Mouse (Mus musculus) cortical plate, adult 2 months (tissue): ENCODE results near the gene Tnfaip8l3.

ENCODE experiments used
- CTCF ChIP-seq: fragments of 200-500 bp; IDR thresholded peaks from 2 replicates; pipeline ENCODE4 v1.5.1; 2011; ENCODE audit warnings: mild to moderate bottlenecking, control low read depth, low read length; ENCODE audit not compliant: insufficient read depth; ENCODE audit errors: extremely low read depth
- POLR2A ChIP-seq: fragments of 200-500 bp; IDR thresholded peaks from 2 replicates; pipeline ENCODE4 v1.6.1; 2011; ENCODE audit warnings: mild to moderate bottlenecking, low read length, control low read depth; ENCODE audit not compliant: insufficient read depth; ENCODE audit errors: extremely low read depth

DNA sequence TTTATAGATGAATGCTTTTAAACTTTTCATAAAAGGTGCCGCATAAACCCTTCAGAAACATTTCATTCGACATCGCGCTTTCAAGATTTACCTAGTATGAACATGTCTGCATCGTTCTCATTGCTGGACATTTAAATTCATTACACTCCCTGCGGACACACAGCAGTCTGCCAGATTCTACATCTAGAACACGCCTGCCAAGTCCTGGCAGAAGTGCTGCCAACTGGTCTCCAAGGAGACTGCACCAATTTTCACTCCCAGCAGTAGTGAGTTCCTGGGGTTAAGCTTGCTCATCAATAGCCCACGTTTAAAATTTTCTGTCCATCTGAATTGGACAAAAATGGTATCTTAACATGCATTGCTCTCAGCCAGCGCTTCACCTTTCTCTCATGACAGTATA lies 30.5 kb downstream of the Tnfaip8l3 start:
- no peak for TF ChIP-seq CTCF
- no peak for TF ChIP-seq POLR2A
